Mouse (Mus musculus) spleen, adult 2 months (tissue): Measurements from ENCODE around the gene Kcmf1. TPM values are rescaled to one million over a fixed set of nuclear protein-coding genes. Genes with fewer than 3 reads are reported as not detected.
"Not testable (repeated sequence)": the region's sequence is repeated elsewhere in the genome, so short reads cannot be mapped to it uniquely, and the experiment has no call there.

Source experiments
- DNase-seq, 2 experiments: peaks; one replicate each; pipeline versions ENCODE4 v3.0.0 to v3.0.0-alpha.2; 2012 to 2021; ENCODE audit warnings: low spot score in 2 of 2, low read depth in 1 of 2
- H3K27ac ChIP-seq: fragments of 200-500 bp; 2 replicates; pipeline ENCODE4 v1.5.1; 2012; ENCODE audit warnings: low read length, inconsistent platforms; ENCODE audit not compliant: insufficient read depth
- H3K27me3 ChIP-seq: fragments of 200-500 bp; 2 replicates; pipeline ENCODE4 v1.6.1; 2012; ENCODE audit warnings: mild to moderate bottlenecking, moderate library complexity, low read length, inconsistent platforms; ENCODE audit not compliant: control insufficient read depth, insufficient read depth
- H3K36me3 ChIP-seq: fragments of 200-500 bp; 2 replicates; pipeline ENCODE4 v1.6.1; 2012; ENCODE audit warnings: mild to moderate bottlenecking, low read length, inconsistent platforms; ENCODE audit not compliant: control insufficient read depth, insufficient read depth
- H3K4me1 ChIP-seq: fragments of 200-500 bp; 2 replicates; pipeline ENCODE4 v1.6.1; 2011; ENCODE audit warnings: inconsistent platforms; ENCODE audit not compliant: control insufficient read depth, insufficient read depth, insufficient read length
- H3K4me3 ChIP-seq: fragments of 200-500 bp; 2 replicates; pipeline ENCODE4 v1.5.1; 2011; ENCODE audit warnings: mild to moderate bottlenecking, inconsistent platforms; ENCODE audit not compliant: insufficient read depth, insufficient read length; ENCODE audit errors: extremely low read depth
- CTCF ChIP-seq: fragments of 200-500 bp; IDR thresholded peaks from 2 replicates; pipeline ENCODE4 v1.5.1; 2011; ENCODE audit warnings: mild to moderate bottlenecking, inconsistent platforms; ENCODE audit not compliant: insufficient read depth, insufficient read length, insufficient replicate concordance; ENCODE audit errors: extremely low read depth
- POLR2A ChIP-seq: fragments of 200-500 bp; IDR thresholded peaks from 2 replicates; pipeline ENCODE4 v1.6.1; 2011; ENCODE audit warnings: low read depth, low read length, inconsistent platforms
- WGBS: fragments of 180-500 bp; shearing (Covaris S2); methylation state at CpG from one replicate; pipeline ENCODE4 v1.1.7; 2018; 5-methylcytosine and 5-hydroxymethylcytosine counted together
- polyA plus RNA-seq: library from polyadenylated mRNA; depleted of rRNA; stranded (reverse); fragments of >200 nt; gene quantifications from 2 replicates; pipeline ENCODE4 v1.2.3, GENCODE M21; 2012

Kcmf1 gene
- polyA plus RNA-seq, 1 experiment = 94.1 TPM

- peaks cover 8% of the 10 kb centered on the region; the same call in 1 of the 2 replicates for H3K4me1 ChIP-seq
- 0 out of 2 replicates have a peak, but pooled peaks cover 1% of the 10 kb centered on the region for H3K36me3 ChIP-seq
- H3K27me3 ChIP-seq = no peaks in the 10 kb centered on the region
- no peak overlapping the region for H3K4me3 ChIP-seq
- no peak for TF ChIP-seq CTCF
- TF ChIP-seq POLR2A = no peak
- 42% methylated on average over 6 of the region's 6 CpGs for WGBS
- DNase-seq = no peak
- no peak overlapping the region for H3K27ac ChIP-seq
These were observed 23.1 kb downstream of the Kcmf1 start for GRCm38 (mm10) chr6:72876629-72877028.

- no peak for DNase-seq
- no peak for TF ChIP-seq POLR2A
- no peak for TF ChIP-seq CTCF
- Histone ChIP-seq H3K4me1 (peaks cover 22% of the 10 kb centered on the region), H3K36me3 (0 out of 2 replicates have a peak, but pooled peaks cover 1% of the 10 kb centered on the region), H3K27me3 (no peaks in the 10 kb centered on the region), H3K4me3 (no peak overlapping the region), H3K27ac (no peak overlapping the region)
- 97% methylated on average over 3 of the region's 3 CpGs for WGBS
These were observed 26.4 kb downstream of the Kcmf1 start for GRCm38 (mm10) chr6:72873338-72873737.

GRCm38 (mm10) chr6:72872276-72872675 is 27.5 kb downstream of the Kcmf1 start:
- no peak for DNase-seq
- H3K4me3 ChIP-seq = no peak overlapping the region
- H3K36me3 ChIP-seq = 0 out of 2 replicates have a peak, but pooled peaks cover 1% of the 10 kb centered on the region
- no peaks in the 10 kb centered on the region for H3K27me3 ChIP-seq
- TF ChIP-seq CTCF (no peak), POLR2A (no peak)
- no peak overlapping the region for H3K27ac ChIP-seq
- H3K4me1 ChIP-seq = peaks cover 26% of the 10 kb centered on the region
- WGBS = 93% methylated on average over 1 of the region's 1 CpGs

GRCm38 (mm10) chr6:72869601-72870000 is 30.2 kb downstream of the Kcmf1 start:
- Histone ChIP-seq H3K4me1 (peaks cover 28% of the 10 kb centered on the region), H3K27me3 (no peaks in the 10 kb centered on the region), H3K27ac (peak overlapping the region; percentile 73), H3K36me3 (no peaks in the 10 kb centered on the region; the same call in 1 of the 2 replicates), H3K4me3 (no peak overlapping the region)
- no peak for TF ChIP-seq POLR2A
- TF ChIP-seq CTCF = no peak
- no peak for DNase-seq
- 73% methylated on average over 8 of the region's 8 CpGs for WGBS

- TF ChIP-seq CTCF = no peak
- DNase-seq = no peak
- Histone ChIP-seq H3K27ac (peak overlapping the region; percentile 63), H3K27me3 (no peaks in the 10 kb centered on the region), H3K4me1 (peaks cover 28% of the 10 kb centered on the region), H3K36me3 (no peaks in the 10 kb centered on the region; the same call in 1 of the 2 replicates), H3K4me3 (peak overlapping the region; percentile 12; the same call in 1 of the 2 replicates)
- 41% methylated on average over 5 of the region's 5 CpGs for WGBS
These were observed 31.1 kb downstream of the Kcmf1 start for GRCm38 (mm10) chr6:72868688-72869087.

- no peak for DNase-seq
- Histone ChIP-seq H3K36me3 (no peaks in the 10 kb centered on the region; the same call in 1 of the 2 replicates), H3K27me3 (no peaks in the 10 kb centered on the region), H3K4me3 (no peak overlapping the region), H3K4me1 (peaks cover 26% of the 10 kb centered on the region), H3K27ac (peak overlapping the region; percentile 63; the same call in 1 of the 2 replicates)
- WGBS = 91% methylated on average over 1 of the region's 1 CpGs
- TF ChIP-seq POLR2A (no peak), CTCF (no peak)
These were observed 32.0 kb downstream of the Kcmf1 start for GRCm38 (mm10) chr6:72867746-72868145.

- Histone ChIP-seq H3K36me3 (peaks cover 2% of the 10 kb centered on the region), H3K27ac (no peak overlapping the region), H3K4me3 (no peak overlapping the region), H3K4me1 (peaks cover 26% of the 10 kb centered on the region), H3K27me3 (no peaks in the 10 kb centered on the region)
- no peak for TF ChIP-seq CTCF
- TF ChIP-seq POLR2A = no peak
- WGBS = 79% methylated on average over 2 of the region's 2 CpGs
- no peak for DNase-seq
These were observed 33.5 kb downstream of the Kcmf1 start for GRCm38 (mm10) chr6:72866232-72866631.

GRCm38 (mm10) chr6:72862686-72863085 is 37.1 kb downstream of the Kcmf1 start:
- H3K36me3 ChIP-seq, H3K27ac ChIP-seq, H3K4me1 ChIP-seq, H3K4me3 ChIP-seq, DNase-seq, H3K27me3 ChIP-seq: not testable (repeated sequence)
- 94% methylated on average over 5 of the region's 5 CpGs for WGBS
